Mouse (Mus musculus) right cerebral cortex, adult 2 months (tissue): ENCODE measurements around the gene Doc2b.

Experiments
- DNase-seq, 2 experiments: peaks; one replicate each; pipeline ENCODE4 v3.0.0; 2021 to 2022; ENCODE audit warnings: low spot score in 2 of 2

The Doc2b gene

GRCm38 (mm10) chr11:75792535-75792934, 3.3 kb downstream of the Doc2b start:
- no peak for DNase-seq

DNA sequence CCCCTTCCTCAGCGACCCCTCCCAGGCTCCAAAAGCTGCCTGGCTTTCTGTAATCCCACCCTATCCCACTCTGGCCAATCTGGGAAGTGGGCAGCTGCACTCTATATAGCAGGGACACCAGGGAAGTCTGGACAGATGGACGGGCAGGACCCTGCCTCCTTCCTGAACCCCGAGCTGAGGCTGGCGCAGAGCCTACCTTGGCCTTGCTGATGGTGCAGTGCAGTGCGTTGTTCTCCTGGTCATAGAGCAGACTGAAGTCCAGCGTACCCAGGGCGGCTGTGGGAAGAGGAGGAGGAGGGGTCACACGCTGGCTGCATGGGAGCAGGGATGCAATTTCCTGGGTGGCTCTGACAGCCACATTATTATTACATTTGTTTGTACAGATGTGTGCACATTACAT, 10.0 kb downstream of the Doc2b start:
- no peak for DNase-seq

DNA sequence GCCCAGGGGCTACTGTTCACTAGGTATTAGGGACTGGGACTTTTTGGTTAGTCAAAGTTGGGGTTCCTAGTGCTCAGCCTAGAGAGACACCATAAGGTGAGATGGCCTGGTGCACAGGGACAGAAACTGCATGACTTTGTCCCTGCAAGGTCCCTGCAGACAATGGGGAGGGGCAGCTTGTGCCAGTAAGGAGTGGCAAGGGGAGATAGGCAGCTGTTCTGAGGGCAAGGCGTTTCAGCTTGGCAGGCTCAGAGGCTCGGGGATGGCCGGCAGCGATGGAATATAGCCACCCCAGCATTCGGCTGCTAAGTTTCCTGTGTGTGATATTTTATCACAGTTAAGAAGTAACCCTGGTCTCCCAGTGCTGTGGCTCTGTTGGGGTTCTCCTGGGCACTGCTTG, 12.1 kb downstream of the Doc2b start:
- DNase-seq: no peak

DNA sequence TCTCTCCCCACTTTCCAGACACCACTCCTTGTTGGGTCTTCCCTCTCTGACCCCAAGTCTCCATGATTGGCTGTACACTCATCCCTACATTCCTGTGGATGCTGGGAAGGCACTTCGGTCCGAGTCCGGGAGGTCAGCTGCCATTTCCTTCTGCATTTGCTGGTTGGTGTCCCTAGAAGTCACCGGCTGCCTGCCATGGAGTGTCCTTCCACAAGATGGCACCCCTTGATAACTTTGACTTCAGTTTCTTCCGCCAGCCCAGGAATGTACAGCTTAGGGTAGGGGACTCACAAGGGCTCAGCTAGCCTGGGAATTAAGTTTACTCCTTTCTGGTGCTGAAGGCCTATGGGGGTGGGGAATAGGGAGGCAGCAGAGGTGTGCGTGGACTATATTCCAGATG, 13.9 kb downstream of the Doc2b start:
- DNase-seq: peak; percentile 78 to 79

DNA sequence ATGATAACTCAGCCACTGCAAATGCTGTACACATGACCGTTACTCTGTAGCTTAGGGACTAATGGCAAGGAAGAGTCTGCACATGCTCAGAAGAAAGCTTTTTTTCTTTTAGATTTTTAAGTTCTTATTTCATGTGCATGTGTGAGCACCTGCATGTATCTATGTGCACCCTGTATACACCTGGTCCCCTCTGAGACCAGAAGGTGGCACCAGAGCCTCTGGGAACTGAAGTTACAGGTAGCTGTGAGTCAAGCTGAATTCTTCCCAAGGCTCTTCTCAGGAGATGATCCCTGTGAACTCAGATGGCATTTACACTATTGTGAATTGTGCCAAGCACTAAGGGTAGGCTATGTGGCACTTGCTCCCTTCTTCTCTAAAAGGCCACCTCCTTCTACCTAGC, 19.9 kb downstream of the Doc2b start:
- DNase-seq: no peak

GRCm38 (mm10) chr11:75772562-75772961, 23.3 kb downstream of the Doc2b start:
- DNase-seq: no peak

GRCm38 (mm10) chr11:75769206-75769605, 26.6 kb downstream of the Doc2b start:
- peak; percentile 77 to 82 for DNase-seq

DNA sequence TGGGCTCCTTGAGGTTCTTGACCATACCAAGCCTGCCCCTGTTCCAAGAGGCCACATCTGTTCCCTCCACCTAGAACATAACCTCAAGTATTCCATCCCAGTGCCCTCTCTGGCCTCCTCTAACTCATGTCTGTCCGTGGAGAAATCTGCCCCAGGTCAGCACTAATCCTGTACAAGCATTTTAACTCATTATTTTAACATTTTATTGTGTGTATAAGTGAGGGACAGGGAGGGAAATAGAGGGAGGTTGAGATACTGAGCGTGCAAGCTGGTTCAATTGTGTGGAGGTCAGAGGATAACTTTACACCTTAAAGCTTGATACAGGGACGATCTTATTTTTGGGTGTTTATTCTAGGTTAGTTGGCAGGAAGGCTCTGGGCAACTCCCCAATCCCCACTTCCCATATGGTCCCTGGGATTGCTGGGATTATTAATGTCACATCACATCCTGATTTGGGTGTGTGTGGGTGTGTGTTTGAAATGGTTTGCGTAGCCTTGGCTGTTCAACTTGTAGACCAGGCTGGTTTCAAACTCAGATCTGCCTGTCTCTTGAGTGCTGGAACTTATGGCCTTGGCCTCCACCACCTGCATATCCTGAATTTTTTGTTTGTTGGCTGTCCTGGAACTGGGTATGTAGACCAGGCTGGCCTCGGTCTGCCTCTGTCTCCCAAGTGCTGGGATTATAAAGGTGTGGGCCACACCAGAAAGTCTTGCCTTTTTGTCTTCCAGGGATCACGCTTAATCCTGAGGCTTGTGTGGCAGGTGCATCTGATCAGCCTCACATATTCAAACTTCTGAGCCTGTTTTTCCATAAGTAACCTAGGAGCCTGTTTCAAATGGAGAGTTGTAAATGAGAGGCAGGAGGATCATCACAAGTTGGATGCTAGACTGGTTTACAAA, 27.5 kb downstream of the Doc2b start:
- peak; percentile 39 to 62 for DNase-seq

GRCm38 (mm10) chr11:75767014-75767413, 28.8 kb downstream of the Doc2b start:
- DNase-seq: no peak

DNA sequence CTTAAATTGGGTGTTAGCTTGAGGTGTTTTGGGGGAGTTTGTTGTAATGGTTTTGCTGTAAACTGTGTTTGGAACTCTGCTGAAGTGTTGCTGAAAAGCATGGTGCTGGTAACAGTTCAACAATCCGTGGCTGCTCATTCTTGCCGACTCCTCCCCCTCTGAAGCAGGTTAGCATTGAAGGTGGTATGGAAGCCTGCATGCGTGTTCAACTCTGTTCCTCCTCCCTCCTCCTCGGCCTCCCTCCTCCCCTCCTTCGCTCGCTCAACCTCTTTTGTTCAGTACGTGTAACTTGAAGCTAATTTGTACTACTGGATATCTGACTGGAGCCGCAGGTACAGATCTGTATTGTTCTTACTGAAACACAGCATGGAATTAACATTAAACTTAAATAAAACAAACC, 30.7 kb downstream of the Doc2b start:
- DNase-seq: no peak

DNA sequence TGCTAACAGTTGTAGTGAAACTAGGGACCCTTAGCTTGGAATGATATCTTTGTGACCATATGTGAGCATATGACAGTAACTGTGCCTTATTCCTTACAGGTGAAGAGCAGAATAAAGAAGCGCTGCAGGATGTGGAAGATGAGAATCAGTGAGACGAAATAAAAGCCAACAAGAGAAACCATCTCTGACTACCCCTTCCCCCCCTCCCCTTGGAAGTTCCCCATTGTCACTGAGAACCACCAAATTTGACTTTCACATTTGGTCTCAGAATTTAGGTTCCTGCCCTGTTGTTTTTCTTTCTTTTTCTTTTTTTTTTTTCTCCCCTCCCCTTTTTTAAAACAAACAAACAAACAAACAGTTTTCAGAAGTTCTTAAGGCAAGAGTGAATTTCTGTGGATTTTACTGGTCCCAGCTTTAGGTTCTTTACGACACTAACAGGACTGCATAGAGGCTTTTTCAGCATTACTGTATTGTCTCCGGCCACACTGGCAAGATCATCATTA, 31.3 kb downstream of the Doc2b start:
- no peak for DNase-seq

GRCm38 (mm10) chr11:75762708-75763107, 33.1 kb downstream of the Doc2b start:
- no peak for DNase-seq

- DNase-seq: no peak
These were observed 35.1 kb downstream of the Doc2b start for GRCm38 (mm10) chr11:75760785-75761184.

DNA sequence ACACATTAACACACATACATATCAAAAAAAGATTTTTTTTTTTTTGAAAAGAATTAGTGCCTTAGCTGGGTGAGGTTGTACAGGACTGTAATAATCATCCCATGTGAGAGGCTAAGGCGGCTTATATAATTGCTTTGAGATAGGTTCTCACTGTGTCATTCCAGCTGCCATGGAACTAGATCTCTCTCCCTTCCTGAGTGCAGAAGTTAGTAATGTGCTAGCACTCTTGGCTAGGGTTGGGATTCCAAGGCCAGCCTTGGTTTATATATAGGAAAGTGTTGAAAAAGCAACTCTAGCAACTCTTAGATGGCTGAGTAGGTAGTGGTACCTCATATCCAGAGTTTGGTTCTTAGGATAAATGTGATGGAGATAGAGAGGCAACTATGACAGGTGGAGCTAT, 37.3 kb downstream of the Doc2b start:
- no peak for DNase-seq

- no peak for DNase-seq
These were observed 39.2 kb downstream of the Doc2b start for GRCm38 (mm10) chr11:75756687-75757086.

DNA sequence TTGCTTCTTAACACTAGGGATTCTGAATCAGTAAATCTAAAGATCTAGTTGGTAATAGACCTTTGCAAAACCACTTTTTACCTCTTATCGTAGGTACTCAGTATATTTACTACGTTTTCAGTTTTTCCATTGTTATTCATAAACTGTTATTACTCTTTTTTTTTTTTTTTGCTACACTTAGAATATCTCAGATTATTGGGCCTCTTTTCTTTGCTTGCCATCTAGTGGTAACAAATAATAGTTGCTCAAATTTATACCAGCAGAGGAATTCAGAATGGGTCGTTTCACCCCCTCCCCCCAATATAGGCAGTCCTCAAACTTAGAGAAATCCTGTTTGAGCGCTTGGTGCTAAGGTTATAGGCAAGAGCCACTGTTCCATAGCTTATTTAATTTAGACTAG, 44.8 kb downstream of the Doc2b start:
- DNase-seq: no peak

DNA sequence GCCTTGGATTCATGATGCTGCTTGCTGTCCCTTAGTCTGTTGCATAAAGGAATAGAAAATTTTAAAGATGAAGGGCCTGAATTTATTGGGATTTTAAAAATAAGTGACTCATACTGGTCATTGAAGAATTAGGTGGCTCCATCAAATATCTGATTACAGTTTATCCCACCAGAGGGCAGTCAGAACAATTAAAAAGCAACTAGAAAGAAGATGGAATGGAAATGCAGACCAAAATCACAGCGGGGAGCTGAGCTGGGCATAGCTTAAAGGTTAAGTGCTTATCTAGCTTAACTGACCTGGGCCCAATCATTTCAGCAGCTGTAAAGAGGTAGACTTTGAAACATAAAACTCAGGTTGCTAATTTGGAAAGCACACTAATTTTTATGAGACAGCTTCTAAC, 45.3 kb downstream of the Doc2b start:
- DNase-seq: no peak

DNA sequence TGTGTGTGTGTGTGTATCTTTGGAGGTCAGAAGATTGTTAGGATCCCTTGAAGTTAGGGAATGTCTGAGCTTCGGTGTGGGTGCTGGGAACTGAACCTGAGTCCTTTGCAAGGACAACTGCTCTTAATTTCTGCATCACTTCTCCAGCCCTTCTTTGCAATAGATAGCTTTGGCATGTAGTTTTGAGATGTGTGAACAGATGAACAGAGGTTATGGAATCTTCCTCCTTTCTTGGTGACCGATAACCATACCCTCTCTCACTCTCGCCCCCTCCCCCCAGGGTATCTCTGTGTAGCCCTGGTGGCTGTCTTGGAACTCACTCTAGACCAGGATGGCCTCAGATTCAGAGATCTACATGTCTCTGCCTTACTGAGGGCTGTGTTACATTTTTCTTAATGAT, 51.1 kb downstream of the Doc2b start:
- DNase-seq: no peak

DNA sequence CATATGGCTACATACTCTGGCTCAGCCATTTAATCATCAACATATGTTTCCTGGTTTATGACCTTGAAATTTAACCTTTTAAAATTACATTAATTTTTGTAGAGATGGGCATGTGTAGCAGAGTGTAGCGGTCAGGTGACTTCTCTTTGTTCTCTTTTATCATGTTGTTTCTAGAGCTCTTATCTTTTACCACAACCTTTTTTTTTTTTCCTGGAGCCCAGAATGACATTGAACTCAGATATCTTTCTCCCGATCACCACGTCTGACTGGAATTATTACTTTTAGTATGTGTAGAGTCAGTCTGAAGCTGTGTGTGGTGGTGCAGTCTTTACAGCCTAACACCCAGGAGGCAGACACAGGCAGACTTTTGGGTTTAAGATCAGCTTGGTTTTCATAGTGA, 54.2 kb downstream of the Doc2b start:
- DNase-seq: no peak

- no peak for DNase-seq
These were observed 55.6 kb downstream of the Doc2b start for GRCm38 (mm10) chr11:75740204-75740603.

- DNase-seq: no peak
These were observed 57.4 kb downstream of the Doc2b start for GRCm38 (mm10) chr11:75738477-75738821.

GRCm38 (mm10) chr11:75737806-75738476, 57.9 kb downstream of the Doc2b start:
- no peak for DNase-seq

GRCm38 (mm10) chr11:75736978-75737377, 58.9 kb downstream of the Doc2b start:
- DNase-seq: no peak
